Mouse (Mus musculus) myocyte (in vitro differentiated cells): ENCODE measurements around the gene Clstn2.

Source experiments
- E2F4 ChIP-seq: IDR thresholded peaks from one replicate; pipeline ENCODE4 v1.6.1; 2011; ENCODE audit warnings: mild to moderate bottlenecking, control low read depth, moderate library complexity; ENCODE audit not compliant: insufficient read depth
- POLR2A ChIP-seq: IDR thresholded peaks from one replicate; pipeline ENCODE4 v1.6.1; 2011; ENCODE audit warnings: low read depth, mild to moderate bottlenecking, control low read depth, moderate library complexity; ENCODE audit not compliant: insufficient read length
- POLR2AphosphoS2 ChIP-seq: IDR thresholded peaks from one replicate; pipeline ENCODE4 v1.6.1; 2011; ENCODE audit warnings: low read depth, control low read depth; ENCODE audit not compliant: insufficient read length
- TCF12 ChIP-seq: IDR thresholded peaks from one replicate; pipeline ENCODE4 v1.6.1; 2011; ENCODE audit warnings: mild to moderate bottlenecking, control low read depth; ENCODE audit not compliant: poor library complexity, insufficient read depth, severe bottlenecking
- TCF3 ChIP-seq: IDR thresholded peaks from one replicate; pipeline ENCODE4 v1.6.1; 2011; ENCODE audit warnings: low read depth, control low read depth; ENCODE audit not compliant: insufficient read length
- USF1 ChIP-seq: IDR thresholded peaks from one replicate; pipeline ENCODE4 v1.6.1; 2011; ENCODE audit warnings: low read depth, mild to moderate bottlenecking, control low read depth, moderate library complexity

GRCm38 (mm10) chr9:97695278-97695677, 337.7 kb downstream of the Clstn2 start:
- TF ChIP-seq POLR2AphosphoS2: no peak
- TF ChIP-seq POLR2A: no peak
- no peak for TF ChIP-seq E2F4
- TF ChIP-seq TCF3: no peak
- no peak for TF ChIP-seq USF1
- TF ChIP-seq TCF12: no peak
